Mouse (Mus musculus) midbrain, embryonic 13.5 days (tissue): Measurements from ENCODE around the gene Tppp3. TPM values are rescaled to one million over a fixed set of nuclear protein-coding genes. Genes with fewer than 3 reads are reported as not detected.

Source experiments
- ATAC-seq: fragments of 200-750 bp; cut with Nextera tagmentation; 2 replicates; pipeline ENCODE4 v1.8.0; 2017; ENCODE audit warnings: mild to moderate bottlenecking, moderate TSS enrichment, moderate library complexity
- H3K27ac ChIP-seq: fragments of 300-500 bp; sonication (generic); 2 replicates; pipeline ENCODE4 v1.5.1; 2015; ENCODE audit warnings: inconsistent platforms, mild to moderate bottlenecking, moderate library complexity
- H3K27me3 ChIP-seq: fragments of 300-500 bp; sonication (generic); 2 replicates; pipeline ENCODE4 v1.6.1; 2015; ENCODE audit warnings: mild to moderate bottlenecking, inconsistent platforms
- H3K36me3 ChIP-seq: fragments of 300-500 bp; sonication (generic); 2 replicates; pipeline ENCODE4 v1.6.1; 2015; ENCODE audit warnings: mild to moderate bottlenecking, inconsistent platforms
- H3K4me1 ChIP-seq: fragments of 300-500 bp; sonication (generic); replicated peaks from 2 replicates; pipeline ENCODE4 v1.6.1; 2015; ENCODE audit warnings: inconsistent platforms
- H3K4me2 ChIP-seq: fragments of 300-500 bp; sonication (generic); replicated peaks from 2 replicates; pipeline ENCODE4 v1.6.1; 2015; ENCODE audit warnings: moderate library complexity, mild to moderate bottlenecking, inconsistent platforms
- H3K4me3 ChIP-seq: fragments of 300-500 bp; sonication (generic); replicated peaks from 2 replicates; pipeline ENCODE4 v1.5.1; 2015; ENCODE audit warnings: mild to moderate bottlenecking, inconsistent platforms
- H3K9ac ChIP-seq: fragments of 300-500 bp; sonication (generic); replicated peaks from 2 replicates; pipeline ENCODE4 v1.6.1; 2015; ENCODE audit warnings: mild to moderate bottlenecking, inconsistent platforms
- H3K9me3 ChIP-seq: fragments of 300-500 bp; sonication (generic); 2 replicates; pipeline ENCODE4 v1.6.1; 2016; ENCODE audit warnings: mild to moderate bottlenecking, inconsistent platforms
- WGBS: fragments of 180-500 bp; shearing (Covaris S2); methylation state at CpG from one replicate; pipeline ENCODE4 v1.1.7; 2015; 5-methylcytosine and 5-hydroxymethylcytosine counted together
- polyA plus RNA-seq: library from polyadenylated mRNA; unstranded; fragments of >200 nt; fragmentation: Nextera tagmentation; extraction: Ambion mirVana; gene quantifications from 2 replicates; pipeline ENCODE4 v1.2.1, GENCODE M21; 2015

Tppp3 gene
- polyA plus RNA-seq, 1 experiment from 2014 or later: 111 TPM

DNA sequence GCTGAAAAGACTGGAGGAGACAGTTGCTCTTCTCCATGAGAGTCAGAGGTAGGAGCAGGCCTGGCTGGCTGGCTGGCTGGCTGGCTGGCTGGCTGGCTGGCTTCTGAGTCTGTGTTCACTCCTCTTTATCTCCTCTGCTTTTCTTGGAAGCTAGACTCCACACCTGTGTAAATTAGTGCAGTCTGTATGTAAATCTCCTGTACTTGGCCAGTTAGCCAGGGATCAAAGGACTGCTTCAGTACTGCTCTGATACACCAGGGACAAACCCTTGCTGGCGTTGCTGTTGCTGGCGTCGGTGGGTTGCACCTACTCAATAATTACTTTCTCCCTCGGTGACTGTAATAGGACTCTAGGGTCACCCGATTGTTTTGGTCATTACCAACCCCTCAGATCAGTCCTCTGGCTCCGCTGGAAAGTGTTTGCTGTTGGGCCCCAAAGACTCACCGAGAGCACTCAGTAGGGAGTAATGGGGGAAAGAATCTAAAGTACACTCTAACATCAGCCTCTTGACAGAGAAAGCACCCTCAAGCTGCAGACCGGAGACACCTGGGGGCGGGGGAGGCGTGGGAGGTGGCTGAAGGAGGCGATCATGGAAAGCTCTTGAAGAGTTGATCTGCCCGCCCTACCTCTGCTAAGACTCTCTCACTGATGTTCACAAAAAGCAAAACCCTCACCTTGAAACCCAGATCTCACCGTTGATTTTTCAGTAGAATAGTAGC lies 10.1 kb downstream of the Tppp3 start:
- H3K9me3 ChIP-seq: no peaks in the 10 kb centered on the region
- no peak for ATAC-seq
- 0 out of 2 replicates have a peak, but pooled peaks cover 2% of the 10 kb centered on the region for H3K36me3 ChIP-seq
- H3K4me3 ChIP-seq: no peak overlapping the region
- H3K9ac ChIP-seq: no peak overlapping the region
- H3K27ac ChIP-seq: no peak overlapping the region
- H3K4me2 ChIP-seq: no peak overlapping the region
- peaks cover 19% of the 10 kb centered on the region for H3K4me1 ChIP-seq
- WGBS: 69% methylated on average over 13 of the region's 13 CpGs
- no peaks in the 10 kb centered on the region for H3K27me3 ChIP-seq

DNA sequence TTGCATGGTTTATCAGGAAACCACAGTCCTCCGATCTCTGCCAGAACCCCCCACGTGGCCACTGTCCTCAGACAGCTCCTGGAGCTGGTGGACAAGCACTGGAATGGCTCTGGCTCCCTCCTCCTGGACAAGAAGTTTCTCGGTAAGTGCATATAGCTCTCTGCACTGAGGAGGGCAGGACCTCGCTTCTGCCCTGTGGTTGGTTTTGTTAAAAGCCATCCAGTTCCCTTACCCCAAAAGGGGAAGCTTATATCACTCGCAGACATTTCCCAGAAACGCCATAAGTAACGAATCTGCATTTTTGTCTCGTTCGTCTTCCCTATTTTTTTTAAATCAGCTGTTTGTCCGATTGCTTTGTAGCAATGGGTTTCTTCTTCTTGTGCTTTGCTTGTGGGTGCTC lies 16.1 kb downstream of the Tppp3 start:
- no peaks in the 10 kb centered on the region for H3K27me3 ChIP-seq
- H3K9ac ChIP-seq: no peak overlapping the region
- no peaks in the 10 kb centered on the region for H3K9me3 ChIP-seq
- 67% methylated on average over 10 of the region's 10 CpGs for WGBS
- no peak overlapping the region for H3K4me2 ChIP-seq
- ATAC-seq: no peak
- peaks cover 11% of the 10 kb centered on the region; the same call in 1 of the 2 replicates for H3K4me1 ChIP-seq
- no peak overlapping the region for H3K27ac ChIP-seq
- H3K4me3 ChIP-seq: no peak overlapping the region
- H3K36me3 ChIP-seq: no peaks in the 10 kb centered on the region

DNA sequence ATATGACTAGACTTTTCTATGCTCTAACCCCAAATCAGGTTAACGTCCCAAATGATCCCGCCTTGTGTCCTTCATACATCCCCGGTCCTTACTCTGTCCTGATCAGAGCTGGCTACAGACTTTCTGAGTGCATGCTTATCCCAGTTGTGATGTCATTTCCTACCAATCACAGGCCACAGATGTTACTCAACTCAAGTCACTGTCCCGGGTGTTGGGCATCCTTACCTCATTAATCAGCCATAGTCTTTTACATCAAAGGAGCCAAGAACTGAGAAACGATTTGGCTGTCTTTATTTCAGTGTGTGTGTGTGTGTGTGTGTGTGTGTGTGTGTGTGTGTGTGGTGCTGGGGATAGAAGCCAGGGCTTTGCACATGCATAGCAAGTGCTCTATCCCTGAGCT lies 17.2 kb downstream of the Tppp3 start:
- no peaks in the 10 kb centered on the region for H3K36me3 ChIP-seq
- H3K9me3 ChIP-seq: no peaks in the 10 kb centered on the region
- no peak overlapping the region for H3K9ac ChIP-seq
- no peaks in the 10 kb centered on the region for H3K27me3 ChIP-seq
- H3K4me3 ChIP-seq: no peak overlapping the region
- ATAC-seq: no peak
- WGBS: 72% methylated on average over 5 of the region's 5 CpGs
- H3K4me2 ChIP-seq: no peak overlapping the region
- H3K4me1 ChIP-seq: peaks cover 11% of the 10 kb centered on the region; the same call in 1 of the 2 replicates
- no peak overlapping the region for H3K27ac ChIP-seq

DNA sequence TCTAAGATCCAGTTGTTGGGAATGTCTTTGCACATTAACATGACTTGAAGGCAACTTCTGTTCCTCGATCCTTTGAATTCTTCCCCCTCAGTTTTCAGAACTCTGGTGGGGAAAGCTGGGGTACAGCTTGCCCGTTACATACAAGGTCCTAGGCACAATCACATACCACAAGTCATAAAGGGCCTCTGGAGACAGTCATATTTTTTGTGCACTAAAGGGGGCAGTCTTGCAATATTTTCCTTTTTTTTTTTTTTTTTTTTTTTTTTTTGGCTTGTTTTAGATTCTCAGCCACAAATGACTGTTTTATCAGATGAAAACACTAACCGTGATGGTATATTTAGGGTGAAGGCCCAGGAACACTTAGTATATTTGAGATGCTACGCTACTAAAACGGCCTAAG lies 18.0 kb downstream of the Tppp3 start:
- no peak overlapping the region for H3K9ac ChIP-seq
- no peak for ATAC-seq
- no peak overlapping the region for H3K4me3 ChIP-seq
- WGBS: 85% methylated on average over 5 of the region's 5 CpGs
- no peak overlapping the region for H3K27ac ChIP-seq
- no peaks in the 10 kb centered on the region for H3K36me3 ChIP-seq
- no peaks in the 10 kb centered on the region for H3K27me3 ChIP-seq
- H3K4me2 ChIP-seq: no peak overlapping the region
- peaks cover 11% of the 10 kb centered on the region; the same call in 1 of the 2 replicates for H3K4me1 ChIP-seq
- H3K9me3 ChIP-seq: no peaks in the 10 kb centered on the region

DNA sequence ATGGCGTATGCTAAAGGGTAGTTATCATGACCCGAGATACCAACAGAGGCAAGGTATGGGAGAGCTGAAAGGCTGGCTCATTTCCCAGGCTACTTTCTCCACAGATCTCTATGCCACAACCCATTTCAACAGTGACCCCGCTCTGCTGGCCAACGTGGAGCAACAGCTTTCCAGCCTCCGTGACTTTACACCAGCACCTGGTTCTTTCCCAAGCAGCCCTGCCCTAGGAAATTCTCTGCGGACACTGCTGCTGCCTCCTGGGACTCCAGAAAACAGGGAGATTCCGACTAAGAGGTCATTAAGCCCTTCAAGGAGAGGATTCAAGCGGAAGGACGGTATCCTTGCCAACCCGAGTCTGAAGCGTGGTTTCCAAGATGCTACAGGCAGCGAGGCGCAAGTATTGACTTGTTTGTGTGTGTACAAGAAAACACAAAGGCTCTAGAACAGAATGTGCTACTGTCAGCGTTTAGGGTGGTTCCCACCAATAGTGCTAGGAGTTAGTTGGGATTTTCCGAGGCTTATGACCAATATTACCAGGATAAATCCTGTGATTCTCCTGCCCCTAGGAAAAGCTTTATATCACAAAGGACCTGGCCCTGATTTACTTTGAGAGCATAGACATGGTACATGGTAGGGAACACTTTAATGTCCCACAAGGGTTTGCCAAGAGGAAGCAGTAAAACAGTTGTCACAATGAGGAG lies 19.3 kb downstream of the Tppp3 start:
- Histone ChIP-seq H3K27ac (no peak overlapping the region), H3K4me1 (peaks cover 11% of the 10 kb centered on the region; the same call in 1 of the 2 replicates), H3K9me3 (no peaks in the 10 kb centered on the region), H3K4me2 (no peak overlapping the region), H3K4me3 (no peak overlapping the region), H3K27me3 (no peaks in the 10 kb centered on the region), H3K36me3 (no peaks in the 10 kb centered on the region), H3K9ac (no peak overlapping the region)
- 59% methylated on average over 15 of the region's 15 CpGs for WGBS
- ATAC-seq: no peak

DNA sequence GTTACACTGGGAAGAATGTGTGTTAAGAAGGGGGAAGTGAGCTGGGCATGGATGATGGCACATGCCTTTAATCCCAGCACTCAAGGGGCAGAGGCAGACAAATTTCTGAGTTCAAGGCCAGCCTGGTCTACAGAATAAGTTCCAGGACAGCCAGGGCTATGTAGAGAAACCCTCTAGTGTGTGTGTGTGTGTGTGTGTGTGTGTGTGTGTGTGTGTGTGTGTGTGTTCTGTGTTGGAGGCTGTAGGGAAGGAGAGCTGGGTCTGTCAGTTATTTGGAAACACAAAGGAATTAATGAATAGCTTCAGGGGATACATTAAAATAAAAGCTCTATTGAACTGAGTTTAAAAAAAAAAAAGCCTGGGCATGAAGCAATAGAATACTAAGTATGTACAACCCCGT lies 20.3 kb downstream of the Tppp3 start:
- H3K4me1 ChIP-seq: peaks cover 15% of the 10 kb centered on the region
- no peak overlapping the region for H3K4me2 ChIP-seq
- no peak overlapping the region for H3K27ac ChIP-seq
- H3K9me3 ChIP-seq: no peaks in the 10 kb centered on the region
- ATAC-seq: no peak
- H3K9ac ChIP-seq: no peak overlapping the region
- H3K4me3 ChIP-seq: no peak overlapping the region
- H3K36me3 ChIP-seq: no peaks in the 10 kb centered on the region
- no peaks in the 10 kb centered on the region for H3K27me3 ChIP-seq
- WGBS: 25% methylated on average over 1 of the region's 1 CpGs

DNA sequence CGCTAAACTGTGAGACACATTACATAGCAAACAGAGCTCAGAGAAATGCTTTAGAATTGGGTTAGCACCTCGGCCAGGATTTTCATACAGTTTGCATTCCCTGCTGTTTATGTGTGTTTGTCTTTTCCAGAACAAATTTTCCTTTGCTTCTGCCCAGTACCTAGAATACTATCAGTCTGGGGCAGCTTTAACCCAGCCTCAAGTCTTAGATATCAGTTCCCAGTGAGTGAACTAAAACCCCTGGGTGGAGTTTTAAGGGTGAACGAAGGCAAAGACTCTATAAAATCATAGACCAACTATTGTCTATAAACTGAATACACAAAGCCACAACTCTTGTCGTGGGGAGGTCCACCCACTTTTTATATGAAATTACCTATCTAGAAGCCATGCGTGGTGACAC lies 22.7 kb downstream of the Tppp3 start:
- 87% methylated on average over 5 of the region's 5 CpGs for whole genome bisulfite sequencing
- no peak overlapping the region for H3K4me2 ChIP-seq
- H3K9me3 ChIP-seq: no peaks in the 10 kb centered on the region
- H3K9ac ChIP-seq: no peak overlapping the region
- peaks cover 25% of the 10 kb centered on the region for H3K4me1 ChIP-seq
- no peak for ATAC-seq
- no peak overlapping the region for H3K4me3 ChIP-seq
- no peak overlapping the region for H3K27ac ChIP-seq
- no peaks in the 10 kb centered on the region for H3K27me3 ChIP-seq
- H3K36me3 ChIP-seq: no peaks in the 10 kb centered on the region

DNA sequence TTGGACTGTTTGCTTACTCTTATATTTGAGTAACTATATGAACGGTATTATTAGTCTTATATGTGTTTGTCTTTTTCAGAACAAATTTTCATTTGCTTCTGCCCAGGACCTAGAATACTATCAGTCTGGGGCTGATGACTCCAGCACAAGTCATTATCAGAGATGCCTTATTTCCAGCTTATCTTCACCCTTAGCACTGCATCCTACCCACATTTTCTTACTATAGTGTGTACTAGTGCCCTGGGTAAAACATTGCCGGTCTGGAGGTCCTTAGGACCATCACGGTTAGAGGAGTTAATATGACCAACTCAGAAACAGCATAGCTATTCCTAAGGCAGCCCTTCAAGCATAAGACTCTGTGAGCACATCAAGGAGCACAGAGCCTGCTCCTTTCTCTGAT lies 23.1 kb downstream of the Tppp3 start:
- no peak for ATAC-seq

DNA sequence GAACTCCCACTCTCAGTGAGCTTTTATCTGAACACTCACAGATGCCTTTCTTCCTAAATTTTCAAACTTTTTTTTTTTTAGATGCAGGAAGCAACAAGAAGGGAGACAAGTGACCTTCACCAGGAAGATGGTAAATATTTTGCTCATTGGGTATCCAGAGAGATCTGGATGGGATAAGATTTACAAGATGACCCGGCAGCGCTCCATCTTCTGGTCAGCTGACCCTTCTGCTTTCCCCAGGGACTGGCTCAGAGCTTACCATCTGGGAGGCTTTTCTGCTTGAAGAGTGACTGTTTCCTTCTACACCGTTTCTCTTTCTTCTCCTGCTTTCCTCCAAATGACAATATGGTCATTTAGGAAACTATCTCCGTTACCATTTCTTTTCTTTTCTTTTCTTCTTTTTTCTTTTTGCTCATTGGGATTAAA lies 25.2 kb downstream of the Tppp3 start:
- peak; percentile 80 for ATAC-seq
- no peaks in the 10 kb centered on the region for H3K9me3 ChIP-seq
- H3K9ac ChIP-seq: no peak overlapping the region
- H3K4me1 ChIP-seq: peaks cover 18% of the 10 kb centered on the region
- no peaks in the 10 kb centered on the region for H3K27me3 ChIP-seq
- no peak overlapping the region for H3K4me3 ChIP-seq
- WGBS: under 1% methylated on average over 4 of the region's 4 CpGs
- H3K4me2 ChIP-seq: peak overlapping the region; percentile 26
- no peaks in the 10 kb centered on the region for H3K36me3 ChIP-seq
- peak overlapping the region; percentile 87 for H3K27ac ChIP-seq

More for the DNA sequence above, 23.1 kb downstream of the Tppp3 start:
- 96% methylated on average over 3 of the region's 3 CpGs for WGBS
- no peaks in the 10 kb centered on the region for H3K27me3 ChIP-seq
- no peaks in the 10 kb centered on the region for H3K36me3 ChIP-seq
- H3K4me1 ChIP-seq: peaks cover 25% of the 10 kb centered on the region
- no peaks in the 10 kb centered on the region for H3K9me3 ChIP-seq
- no peak overlapping the region for H3K4me3 ChIP-seq
- no peak overlapping the region for H3K9ac ChIP-seq
- H3K4me2 ChIP-seq: no peak overlapping the region
- H3K27ac ChIP-seq: no peak overlapping the region

DNA sequence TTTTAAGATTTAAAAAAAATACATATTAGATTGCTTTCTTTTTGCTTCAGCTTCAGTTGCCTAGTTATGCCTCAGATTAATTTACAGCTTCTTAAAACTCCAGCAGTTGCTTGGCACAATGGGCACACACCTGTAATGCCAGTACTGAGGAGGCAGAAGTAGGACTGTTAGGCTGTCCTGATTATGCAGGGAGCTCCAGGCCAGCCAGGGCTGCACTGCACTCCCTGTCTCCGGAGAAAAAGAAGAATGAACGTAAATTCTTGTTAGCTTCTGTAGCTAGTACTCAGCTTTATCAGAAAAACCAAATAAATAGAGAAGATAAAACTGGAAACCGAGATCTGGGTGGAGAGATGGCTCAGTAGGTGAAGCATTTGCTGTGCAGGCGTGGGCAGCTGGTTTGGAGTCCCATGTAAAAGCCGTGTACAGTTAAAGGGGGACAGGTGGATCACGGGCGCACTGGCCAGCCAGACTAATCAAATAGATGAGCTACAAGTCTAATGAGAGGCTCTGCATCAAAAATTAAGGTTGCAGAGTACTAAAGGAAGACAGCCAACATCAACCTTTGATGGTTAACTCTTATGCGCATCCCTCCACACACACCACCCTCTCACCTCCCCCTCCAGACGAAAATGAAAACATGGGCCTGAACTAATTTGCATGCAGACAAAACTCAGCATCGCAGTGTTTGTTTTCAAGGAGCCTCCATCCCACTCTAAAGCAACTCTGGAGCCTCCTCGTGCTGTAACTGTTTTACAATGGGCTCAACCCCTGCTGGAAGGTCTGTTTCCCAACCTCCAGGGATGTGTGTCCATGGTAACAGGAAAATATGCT lies 25.8 kb downstream of the Tppp3 start:
- WGBS: 11% methylated on average over 11 of the region's 11 CpGs
- Histone ChIP-seq H3K9ac (no peak overlapping the region; the same call in 1 of the 2 replicates), H3K27me3 (no peaks in the 10 kb centered on the region), H3K27ac (peak overlapping the region; percentile 87), H3K4me2 (peak overlapping the region; percentile 26), H3K4me1 (peaks cover 19% of the 10 kb centered on the region), H3K9me3 (no peaks in the 10 kb centered on the region), H3K4me3 (no peak overlapping the region), H3K36me3 (no peaks in the 10 kb centered on the region)
- ATAC-seq: peak; percentile 94

DNA sequence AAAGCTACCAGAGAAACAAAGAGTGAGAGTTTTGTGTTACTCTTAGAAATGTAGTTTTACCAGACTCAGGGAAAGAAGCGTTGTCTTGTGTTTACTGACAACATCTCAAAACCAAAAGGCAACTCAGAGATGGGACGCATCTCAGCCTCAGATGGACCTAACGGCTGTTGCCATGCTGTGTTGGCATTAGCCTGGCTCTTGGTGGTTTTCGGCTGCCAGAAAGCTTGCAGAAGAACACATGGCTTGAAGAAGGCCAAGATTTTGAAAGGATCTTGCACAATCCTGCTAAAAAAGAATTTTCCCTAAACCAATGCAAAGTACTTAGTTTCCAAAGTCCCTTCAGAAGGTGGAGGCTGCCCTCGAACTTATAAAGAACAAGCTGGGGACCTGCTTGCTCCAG lies 28.7 kb downstream of the Tppp3 start:
- H3K9ac ChIP-seq: no peak overlapping the region
- WGBS: 92% methylated on average over 5 of the region's 5 CpGs
- peaks cover 25% of the 10 kb centered on the region for H3K4me1 ChIP-seq
- H3K27me3 ChIP-seq: no peaks in the 10 kb centered on the region
- no peaks in the 10 kb centered on the region for H3K9me3 ChIP-seq
- no peak overlapping the region for H3K4me2 ChIP-seq
- H3K36me3 ChIP-seq: no peaks in the 10 kb centered on the region
- H3K4me3 ChIP-seq: no peak overlapping the region
- H3K27ac ChIP-seq: no peak overlapping the region
- no peak for ATAC-seq

DNA sequence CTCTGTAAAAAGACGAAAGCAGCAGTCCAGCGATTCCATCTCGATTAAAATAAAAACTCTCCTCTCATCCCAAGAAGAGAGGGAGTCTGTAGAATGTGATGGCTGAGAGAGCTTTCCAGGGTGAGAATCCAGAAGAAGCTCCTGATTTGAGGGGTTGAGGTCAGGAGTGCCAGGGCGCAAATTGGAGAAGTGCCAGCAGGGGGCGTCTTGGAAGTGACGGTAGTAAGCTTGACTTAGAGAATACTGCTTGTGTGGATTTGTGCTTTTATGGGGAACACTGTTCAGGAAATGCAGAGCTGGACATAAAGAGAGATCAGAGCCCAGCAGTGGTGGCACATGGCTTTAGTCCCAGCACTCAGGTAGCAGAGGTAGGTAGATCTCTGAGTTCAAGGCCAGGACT lies 29.9 kb downstream of the Tppp3 start:
- Histone ChIP-seq H3K27me3 (no peaks in the 10 kb centered on the region), H3K36me3 (no peaks in the 10 kb centered on the region), H3K4me1 (peaks cover 27% of the 10 kb centered on the region), H3K9me3 (no peaks in the 10 kb centered on the region), H3K9ac (no peak overlapping the region), H3K4me2 (no peak overlapping the region), H3K4me3 (no peak overlapping the region), H3K27ac (no peak overlapping the region)
- WGBS: 10% methylated on average over 6 of the region's 6 CpGs
- no peak for ATAC-seq
